Mouse (Mus musculus) liver, postnatal 0 days (tissue): ENCODE measurements around the gene Spsb1.

Source experiments
- CTCF ChIP-seq: sonication (generic); IDR thresholded peaks from 2 replicates; pipeline ENCODE4 v1.5.1; 2016; ENCODE audit warnings: antibody characterized with exemption, low read depth
- EP300 ChIP-seq: IDR thresholded peaks from 2 replicates; pipeline ENCODE4 v1.6.1; 2016; ENCODE audit warnings: antibody characterized with exemption, low read depth, mild to moderate bottlenecking

DNA sequence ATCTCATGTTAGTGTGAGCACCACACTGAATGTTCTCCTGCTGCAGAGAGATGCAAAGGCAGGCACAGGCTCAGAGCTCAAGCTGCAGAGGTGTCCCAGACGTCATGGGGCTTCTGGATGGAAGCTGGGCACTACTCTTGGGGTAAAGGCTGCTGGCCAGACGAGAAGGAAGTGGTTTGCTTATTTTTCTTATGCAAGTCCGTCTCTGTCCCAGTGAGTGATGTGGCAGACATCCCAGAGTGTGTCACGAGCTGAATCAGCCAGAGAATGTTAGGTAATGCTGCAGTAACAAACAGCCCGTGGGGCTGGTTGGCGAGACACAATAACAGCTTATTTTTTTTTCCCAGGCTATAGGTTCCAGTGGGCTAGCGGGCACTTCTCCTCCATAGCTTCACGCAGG, 96.3 kb downstream of the Spsb1 start:
- TF ChIP-seq CTCF (no peak), EP300 (no peak)
